Mouse (Mus musculus): ENCODE measurements at regions not wholly inside any gene's neighbourhood (a gene's known extent, or its start where the extent isn't known, plus 50 kb on each side); places are given as distances from the start of the nearest gene placed in this dataset.

DNA sequence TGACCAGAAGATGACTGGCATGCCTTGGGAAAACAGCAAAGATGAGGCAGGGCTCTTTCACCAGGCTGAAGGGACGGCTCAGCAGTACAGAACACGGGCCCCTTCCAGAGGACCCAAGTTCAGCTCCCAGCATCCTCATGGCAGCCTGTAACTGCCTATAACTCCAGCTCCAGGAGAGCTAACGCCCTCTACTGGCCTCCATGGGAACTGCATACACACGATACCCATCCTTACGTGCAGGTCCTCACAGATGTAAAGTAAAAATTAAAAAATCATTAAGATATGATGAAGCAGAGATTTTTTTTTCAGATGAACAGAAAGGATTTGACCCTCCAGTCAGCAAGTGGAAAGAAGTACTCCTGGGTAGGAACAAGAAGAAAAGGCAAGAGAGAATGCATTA lies 303.8 kb downstream of the Agtpbp1 start:
- TF ChIP-seq CTCF (conservative IDR thresholded peaks at IDR 0.05; ENCODE audit: low read length) (peak; percentile 86), NANOG (IDR thresholded peaks at IDR 0.05; ENCODE audit: borderline replicate concordance, low read length) (no peak), POU5F1 (IDR thresholded peaks at IDR 0.05; ENCODE audit: borderline replicate concordance, low read length) (no peak)

Measured in E14TG2a.4 (cell line).